Mouse (Mus musculus) spleen, adult 2 months (tissue): ENCODE data around the gene Inava.

ENCODE experiments used
- CTCF ChIP-seq: fragments of 200-500 bp; IDR thresholded peaks from 2 replicates; pipeline ENCODE4 v1.5.1; 2011; ENCODE audit warnings: mild to moderate bottlenecking, inconsistent platforms; ENCODE audit not compliant: insufficient read depth, insufficient read length, insufficient replicate concordance; ENCODE audit errors: extremely low read depth
- POLR2A ChIP-seq: fragments of 200-500 bp; IDR thresholded peaks from 2 replicates; pipeline ENCODE4 v1.6.1; 2011; ENCODE audit warnings: low read depth, low read length, inconsistent platforms

DNA sequence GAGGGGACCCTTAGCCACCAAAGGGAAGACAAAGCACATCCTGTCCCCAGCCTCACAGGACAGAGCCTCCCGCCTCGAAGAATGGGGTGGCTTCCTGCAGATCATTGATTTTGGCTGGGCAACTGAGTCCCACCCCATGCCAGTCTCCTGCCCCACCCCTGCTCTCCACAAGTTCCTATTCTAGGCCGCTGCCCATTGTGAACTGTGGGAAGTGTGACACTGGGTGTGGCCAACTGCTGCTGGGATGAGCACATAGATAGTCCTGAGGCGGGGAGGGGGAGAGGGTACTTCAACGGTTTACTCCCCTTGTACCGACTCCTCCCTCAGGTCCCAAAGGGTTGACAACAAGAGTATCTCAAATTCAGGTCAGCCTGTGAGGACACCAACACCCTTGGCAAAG is 55.3 kb downstream of the Inava start:
- TF ChIP-seq CTCF (no peak), POLR2A (no peak)
